Mouse (Mus musculus) layer of hippocampus, adult 6 months (tissue): Measurements from ENCODE around the gene H3f3a. TPM values are rescaled to one million over a fixed set of nuclear protein-coding genes. Genes with fewer than 3 reads are reported as not detected.

Source experiments
- long read RNA-seq, 2 experiments: library from polyadenylated mRNA; unstranded; transcript quantifications; one replicate each; pipeline ENCODE4 v2.0.0; 2019 to 2020
- polyA plus RNA-seq: library from polyadenylated mRNA; unstranded; fragments of <200 nt; fragmentation: Nextera tagmentation; gene quantifications from 2 replicates; pipeline ENCODE4 v1.2.3, GENCODE M21; 2021

H3f3a gene
- 347 and 349 TPM in 2 replicates for polyA plus RNA-seq
- long read RNA-seq, experiment 1, transcript H3f3a-205 (4 exons, 2,841 nt), result major isoform, 312 of 363 reads
- long read RNA-seq, experiment 1, partial matches to known transcripts, result 18 of 363 reads
- long read RNA-seq, experiment 1, other reads (novel, unspliced or antisense), result 32 of 363 reads
- long read RNA-seq, experiment 2, transcript H3f3a-205 (4 exons, 2,841 nt), result major isoform, 142 of 148 reads
- long read RNA-seq, experiment 2, partial matches to known transcripts, result 0 of 148 reads
- long read RNA-seq, experiment 2, other reads (novel, unspliced or antisense), result 5 of 148 reads

GRCm38 (mm10) chr1:180813885-180814740 is at the start of gene H3f3a:
Gene H3f3a (minus strand): TSS chr1:180813943.

GRCm38 (mm10) chr1:180850316-180851270 is 36.9 kb upstream of the H3f3a start, which contains the start of gene Sde2:
Gene Sde2 (plus strand): TSS chr1:180851127.

Other genes starting within 250 kb of the H3f3a start
- 47.3 and 47.9 TPM in 2 replicates for gene Parp1, start 245.0 kb downstream of the H3f3a start, polyA plus RNA-seq
- gene Lin9, start 172.8 kb downstream of the H3f3a start, polyA plus RNA-seq, result 1.2 and 1.6 TPM in 2 replicates
- 0.08 TPM in 1 of 2 replicates, not detected in the other for gene Mixl1, start 116.9 kb downstream of the H3f3a start, polyA plus RNA-seq
- gene Acbd3, start 87.9 kb downstream of the H3f3a start, polyA plus RNA-seq, result 3.9 and 5.7 TPM in 2 replicates
- gene Sde2, start 37.2 kb upstream of the H3f3a start, polyA plus RNA-seq, result 17.7 and 18.8 TPM in 2 replicates
- gene Lefty2, start 79.2 kb upstream of the H3f3a start, polyA plus RNA-seq, result 1.8 and 3.0 TPM in 2 replicates
- 86.1 and 94.6 TPM in 2 replicates for gene Pycr2, start 90.3 kb upstream of the H3f3a start, polyA plus RNA-seq
- gene Lefty1, start 121.1 kb upstream of the H3f3a start, polyA plus RNA-seq, result 21.8 and 22.7 TPM in 2 replicates
- 27.1 and 29.2 TPM in 2 replicates for gene Tmem63a, start 128.4 kb upstream of the H3f3a start, polyA plus RNA-seq
- gene Ephx1, start 207.0 kb upstream of the H3f3a start, polyA plus RNA-seq, result 20.6 and 35.6 TPM in 2 replicates
- gene 9130409I23Rik, start 237.3 kb upstream of the H3f3a start, polyA plus RNA-seq, result not detected in 2 replicates